10 mouse cellular contexts compared by ENCODE assay signal in the genomic region with DNA sequence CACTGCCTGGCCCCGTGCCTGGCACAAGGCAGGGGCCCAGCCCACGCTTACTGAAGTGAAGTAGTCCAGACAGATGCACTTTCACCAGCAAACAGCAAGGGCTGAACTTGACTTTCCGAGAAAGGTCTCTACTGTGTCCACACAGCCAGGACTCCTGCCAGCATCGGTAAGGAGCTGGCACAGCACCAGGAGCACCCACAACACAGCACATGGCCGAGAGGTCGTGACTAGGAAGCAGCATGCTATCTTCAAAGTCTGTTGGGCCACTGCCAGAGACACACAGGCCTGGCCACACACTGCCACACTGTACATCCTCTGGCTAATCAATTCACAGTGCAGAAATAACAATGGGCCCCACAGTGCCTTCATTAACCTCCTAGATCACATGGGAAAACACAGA.
DNase-seq lines count a peak whose midpoint lies in the region; ATAC-seq and TF ChIP-seq lines count a peak whose summit lies in the region.
"Had no signal": no experiment of that assay in that cellular context is flagged by ENCODE, and none has a peak within 500 bp of the region (broad histone marks: within the 10 kb centered on the region; RNA-seq: fewer than 3 reads in every experiment).

No protein-coding gene starts in this region.

- no peak; the same call in 1 of the 2 replicates for TF ChIP-seq CTCF in lung, postnatal 0 days (IDR thresholded peaks at IDR 0.05)

- ATAC-seq in kidney, embryonic 16.5 days (ENCODE audit: low FRiP score, low TSS enrichment): no peak
- ATAC-seq in hindbrain, embryonic 14.5 days (ENCODE audit: low FRiP score): no peak; the same call in 1 of the 2 replicates
- peak; percentile 27 for ATAC-seq in lung, postnatal 0 days
- ATAC-seq in granulocyte monocyte progenitor cell, adult 5-6 weeks (replicated peaks; ENCODE audit: poor library complexity, severe bottlenecking): no peak
- ATAC-seq: Patski had no signal

- H3K9me3 ChIP-seq in kidney, embryonic 16.5 days (ENCODE audit: low read length): no peaks in the 10 kb centered on the region
- H3K9me3 ChIP-seq in hindbrain, embryonic 14.5 days (ENCODE audit: control insufficient read depth, low read length): no peaks in the 10 kb centered on the region
- no peaks in the 10 kb centered on the region for H3K9me3 ChIP-seq in lung, postnatal 0 days (ENCODE audit: low read length)

- WGBS in kidney, embryonic 16.5 days: 48% methylated on average over 6 of the region's 6 CpGs
- 46% methylated on average over 6 of the region's 6 CpGs for WGBS in hindbrain, embryonic 14.5 days
- WGBS in lung, postnatal 0 days: 14% methylated on average over 6 of the region's 6 CpGs

- DNase-seq in kidney, adult 11 months: peak; percentile 88
- DNase-seq in adrenal gland, postnatal 25 days: peak; percentile 65
- no peak for DNase-seq in hindbrain, embryonic 14.5 days (ENCODE audit: low spot score)
- DNase-seq in lung, postnatal 0 days (ENCODE audit: low spot score): peak; percentile 73
- no peak for DNase-seq in spleen, postnatal 14 days (ENCODE audit: low spot score in 2 of 2)
- DNase-seq in frontal cortex, adult 2 months (ENCODE audit: extremely low spot score in 1 of 2, low spot score in 1 of 2): no peak

- no peaks in the 10 kb centered on the region for H3K27me3 ChIP-seq in kidney, embryonic 16.5 days (ENCODE audit: insufficient read depth, low read length)
- H3K27me3 ChIP-seq in hindbrain, embryonic 14.5 days (ENCODE audit: control insufficient read depth, insufficient read depth, low read length): no peaks in the 10 kb centered on the region
- H3K27me3 ChIP-seq in lung, postnatal 0 days (replicated peaks; ENCODE audit: insufficient read depth, low read length): no peaks in the 10 kb centered on the region
- H3K27me3 ChIP-seq: Patski had no signal

- H3K27ac ChIP-seq in kidney, embryonic 16.5 days (ENCODE audit: low read length): no peak overlapping the region
- H3K27ac ChIP-seq in hindbrain, embryonic 14.5 days: peak overlapping the region; percentile 26; the same call in 1 of the 2 replicates
- peak overlapping the region; percentile 58 for H3K27ac ChIP-seq in lung, postnatal 0 days (ENCODE audit: low read length)

- H3K4me1 ChIP-seq in kidney, embryonic 16.5 days (ENCODE audit: insufficient read depth, low read length): peaks cover 32% of the 10 kb centered on the region
- H3K4me1 ChIP-seq in hindbrain, embryonic 14.5 days (replicated peaks; ENCODE audit: control insufficient read depth, insufficient read depth, low read length): peaks cover 26% of the 10 kb centered on the region
- peaks cover 16% of the 10 kb centered on the region for H3K4me1 ChIP-seq in lung, postnatal 0 days (ENCODE audit: insufficient read depth, low read depth, low read length)

- H3K9ac ChIP-seq in kidney, embryonic 16.5 days (replicated peaks; ENCODE audit: low read length): no peak overlapping the region
- no peak overlapping the region for H3K9ac ChIP-seq in hindbrain, embryonic 14.5 days
- H3K9ac ChIP-seq in lung, postnatal 0 days (replicated peaks; ENCODE audit: low read depth): no peak overlapping the region

- no peaks in the 10 kb centered on the region for H3K36me3 ChIP-seq in kidney, embryonic 16.5 days (ENCODE audit: insufficient read depth, low read length)
- no peaks in the 10 kb centered on the region for H3K36me3 ChIP-seq in hindbrain, embryonic 14.5 days (replicated peaks; ENCODE audit: control insufficient read depth, insufficient read depth)
- H3K36me3 ChIP-seq in lung, postnatal 0 days (ENCODE audit: insufficient read depth, low read length): no peaks in the 10 kb centered on the region

- TF ChIP-seq EP300 in lung, postnatal 0 days (IDR thresholded peaks at IDR 0.05): no peak

- H3K4me2 ChIP-seq in kidney, embryonic 16.5 days (replicated peaks; ENCODE audit: low read depth, low read length): no peak overlapping the region
- H3K4me2 ChIP-seq in hindbrain, embryonic 14.5 days (replicated peaks): no peak overlapping the region
- no peak overlapping the region for H3K4me2 ChIP-seq in lung, postnatal 0 days (replicated peaks; ENCODE audit: low read depth, low read length)

- no peak overlapping the region for H3K4me3 ChIP-seq in kidney, embryonic 16.5 days (ENCODE audit: low read length)
- H3K4me3 ChIP-seq in hindbrain, embryonic 14.5 days (replicated peaks; ENCODE audit: low read length): no peak overlapping the region
- H3K4me3 ChIP-seq in lung, postnatal 0 days (ENCODE audit: low read depth, low read length): no peak overlapping the region
- H3K4me3 ChIP-seq: erythroblast, embryonic 14.5 days had no signal

Comparison
In these comparisons a context has a peak if more than half of its experiments do, and no peak if none do; other contexts are left out.
1. DNase-seq: peak in kidney, adult 11 months (single experiment), adrenal gland, postnatal 25 days (single experiment) and lung, postnatal 0 days (single experiment); none in hindbrain, embryonic 14.5 days (single experiment), spleen, postnatal 14 days (0 of 2) and frontal cortex, adult 2 months (0 of 2).